Mouse (Mus musculus): ENCODE results near the gene Armc9. TPM values are rescaled to one million over a fixed set of nuclear protein-coding genes. Genes with fewer than 3 reads are reported as not detected.
A peak's percentile ranks its signal among the peaks of the same experiment; 100 is the strongest.

Gene Armc9
- total RNA-seq, 2 experiments from 2014 or later: 2.9 to 3.3 TPM

GRCm38 (mm10) chr1:86160479-86160878 lies 5.9 kb downstream of the Armc9 start:
- intact Hi-C loops (cut with DNase I): no loop called here
- no peak for DNase-seq

- no peak for DNase-seq
- intact Hi-C loops (cut with DNase I): no loop called here
These were observed 6.5 kb downstream of the Armc9 start for GRCm38 (mm10) chr1:86161061-86161460.

GRCm38 (mm10) chr1:86174602-86175001 lies 20.0 kb downstream of the Armc9 start:
- no peak for DNase-seq
- intact Hi-C loops (cut with DNase I): no loop called here

- intact Hi-C loops (cut with DNase I): no loop called here
- DNase-seq: no peak
These were observed 21.5 kb downstream of the Armc9 start for GRCm38 (mm10) chr1:86176066-86176465.

GRCm38 (mm10) chr1:86178462-86179253 lies 24.1 kb downstream of the Armc9 start:
- peak; percentile 82 to 87 for DNase-seq
- intact Hi-C loops (cut with DNase I): loop anchor here (1.0 kb wide), 1 partner anchor 161 kb away; no protein-coding TSS in a partner anchor

GRCm38 (mm10) chr1:86182004-86182709 lies 27.6 kb downstream of the Armc9 start:
- no peak for DNase-seq
- intact Hi-C loops (cut with DNase I): no loop called here

- intact Hi-C loops (cut with DNase I): no loop called here
- no peak for DNase-seq
These were observed 29.1 kb downstream of the Armc9 start for GRCm38 (mm10) chr1:86183577-86184263.

GRCm38 (mm10) chr1:86186762-86187161 lies 32.2 kb downstream of the Armc9 start:
- DNase-seq: no peak
- intact Hi-C loops (cut with DNase I): no loop called here

- intact Hi-C loops (cut with DNase I): no loop called here
- no peak for DNase-seq
These were observed 33.3 kb downstream of the Armc9 start for GRCm38 (mm10) chr1:86187856-86188255.

GRCm38 (mm10) chr1:86188271-86188670 lies 33.7 kb downstream of the Armc9 start:
- DNase-seq: no peak
- intact Hi-C loops (cut with DNase I): no loop called here

- intact Hi-C loops (cut with DNase I): no loop called here
- no peak for DNase-seq
These were observed 34.6 kb downstream of the Armc9 start for GRCm38 (mm10) chr1:86189034-86189702.

GRCm38 (mm10) chr1:86190843-86191242 lies 36.3 kb downstream of the Armc9 start:
- intact Hi-C loops (cut with DNase I): no loop called here

GRCm38 (mm10) chr1:86194044-86194443 lies 39.5 kb downstream of the Armc9 start:
- intact Hi-C loops (cut with DNase I): no loop called here
- DNase-seq: no peak

More at GRCm38 (mm10) chr1:86190843-86191242, 36.3 kb downstream of the Armc9 start:
- no peak for DNase-seq

- intact Hi-C loops (cut with DNase I): no loop called here
- DNase-seq: no peak
These were observed 43.7 kb downstream of the Armc9 start for GRCm38 (mm10) chr1:86198276-86198675.

GRCm38 (mm10) chr1:86199026-86199425 lies 44.4 kb downstream of the Armc9 start:
- DNase-seq: no peak
- intact Hi-C loops (cut with DNase I): no loop called here

- DNase-seq: no peak
- intact Hi-C loops (cut with DNase I): no loop called here
These were observed 46.7 kb downstream of the Armc9 start for GRCm38 (mm10) chr1:86201312-86201711.

- no peak for DNase-seq
- intact Hi-C loops (cut with DNase I): no loop called here
These were observed 48.1 kb downstream of the Armc9 start for GRCm38 (mm10) chr1:86202617-86203219.

GRCm38 (mm10) chr1:86210676-86211075 lies 56.1 kb downstream of the Armc9 start:
- intact Hi-C loops (cut with DNase I): no loop called here
- DNase-seq: no peak

- intact Hi-C loops (cut with DNase I): no loop called here
These were observed 56.9 kb downstream of the Armc9 start for GRCm38 (mm10) chr1:86211498-86211897.

GRCm38 (mm10) chr1:86212731-86213130 lies 58.2 kb downstream of the Armc9 start:
- DNase-seq: no peak
- intact Hi-C loops (cut with DNase I): no loop called here

More at GRCm38 (mm10) chr1:86211498-86211897, 56.9 kb downstream of the Armc9 start:
- DNase-seq: no peak

Measured in heart, postnatal 14 days (tissue).